Comparison of ENCODE assay signal across 8 mouse cellular contexts in the genomic region with DNA sequence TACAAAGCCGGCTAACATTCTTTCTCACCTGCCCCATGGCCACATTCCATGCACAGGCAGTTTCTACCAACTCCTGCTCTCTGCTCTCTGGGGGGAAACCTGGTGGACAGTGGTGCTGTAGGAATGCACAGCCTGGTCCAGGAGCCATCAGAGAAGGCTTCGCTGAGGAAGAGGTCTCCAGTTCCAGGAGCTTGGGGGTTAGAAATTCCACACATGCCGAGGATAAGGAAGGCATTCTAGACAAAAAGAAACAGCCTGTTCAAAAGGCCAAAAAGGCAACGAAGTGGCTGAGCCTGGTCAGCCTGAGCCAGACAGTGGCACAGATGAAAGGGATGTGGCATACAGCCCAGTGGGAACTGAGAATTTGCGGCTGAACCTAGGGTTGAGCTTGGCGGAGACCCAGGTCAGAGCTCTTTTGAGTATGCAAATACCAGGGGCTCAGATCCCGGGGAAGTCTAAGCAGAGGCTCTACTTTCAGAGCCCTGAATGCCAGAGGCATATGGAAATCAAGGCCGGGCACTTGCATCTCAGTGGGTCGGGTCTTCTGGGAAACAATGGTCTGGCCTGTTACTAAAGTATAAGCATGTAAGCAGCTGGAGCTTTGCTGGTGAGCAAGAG. TPM values are rescaled to one million over a fixed set of nuclear protein-coding genes. Genes with fewer than 3 reads are reported as not detected.
DNase-seq lines count a peak whose midpoint lies in the region; ATAC-seq and TF ChIP-seq lines count a peak whose summit lies in the region.

No protein-coding gene starts in this region.

- no peaks in the 10 kb centered on the region for H3K36me3 ChIP-seq in kidney, adult 2 months (ENCODE audit: control insufficient read depth, insufficient read depth, low read length)
- peaks cover 13% of the 10 kb centered on the region for H3K36me3 ChIP-seq in ES-E14 (ENCODE audit: control insufficient read depth, insufficient read depth, low read length, poor library complexity, severe bottlenecking)
- no peaks in the 10 kb centered on the region for H3K36me3 ChIP-seq in hindbrain, embryonic 14.5 days (replicated peaks; ENCODE audit: control insufficient read depth, insufficient read depth)
- H3K36me3 ChIP-seq in midbrain, postnatal 0 days (ENCODE audit: insufficient read depth, low read length) = no peaks in the 10 kb centered on the region

- DNase-seq in kidney, adult 2 months = peak; percentile 33
- DNase-seq in kidney, adult 11 months = no peak
- peak; percentile 33 for DNase-seq in ES-E14 (ENCODE audit: low read depth, low spot score)
- DNase-seq in embryo, embryonic 9.5 days (ENCODE audit: extremely low spot score) = peak; percentile 15
- DNase-seq in hindbrain, embryonic 14.5 days (ENCODE audit: low spot score) = peak; percentile 57
- peak; percentile 82 for DNase-seq in midbrain, postnatal 0 days (ENCODE audit: low spot score)
- no peak for DNase-seq in T-cell, adult 2 months (ENCODE audit: low spot score)
- DNase-seq in thymus, adult 18-20 months = no peak

- H3K9me3 ChIP-seq in ES-E14 (ENCODE audit: control insufficient read depth, insufficient read depth, low read depth, low read length) = no peaks in the 10 kb centered on the region
- no peaks in the 10 kb centered on the region for H3K9me3 ChIP-seq in hindbrain, embryonic 14.5 days (ENCODE audit: control insufficient read depth, low read length)
- H3K9me3 ChIP-seq in midbrain, postnatal 0 days (ENCODE audit: low read length) = no peaks in the 10 kb centered on the region

- H3K4me1 ChIP-seq in kidney, adult 2 months (ENCODE audit: control insufficient read depth, insufficient read depth, low read length) = no peaks in the 10 kb centered on the region
- peaks cover 0 to 5% of the 10 kb centered on the region in 2 experiments; a peak in 1 of 4 replicates for H3K4me1 ChIP-seq in ES-E14 (ENCODE audit: control insufficient read depth in 2 of 2, insufficient read depth in 2 of 2, low read length in 2 of 2, poor library complexity in 1 of 2)
- no peaks in the 10 kb centered on the region for H3K4me1 ChIP-seq in hindbrain, embryonic 14.5 days (replicated peaks; ENCODE audit: control insufficient read depth, insufficient read depth, low read length)
- H3K4me1 ChIP-seq in midbrain, postnatal 0 days (ENCODE audit: insufficient read depth, low read length) = no peaks in the 10 kb centered on the region

- 19% methylated on average over 9 of the region's 9 CpGs for WGBS in kidney, adult 2 months
- WGBS in hindbrain, embryonic 14.5 days = 13% methylated on average over 9 of the region's 9 CpGs
- WGBS in midbrain, postnatal 0 days = 14% methylated on average over 9 of the region's 9 CpGs

- no peak for TF ChIP-seq POLR2A in kidney, adult 2 months (IDR thresholded peaks at IDR 0.05; ENCODE audit: low read depth, low read length)

- in situ Hi-C loops in ES-E14 (cut with MboI; ENCODE audit: low sequenced_read_pairs in 2 of 2, unreplicated experiment in 2 of 2) = loop anchor here (10.0 to 25.0 kb wide), 2 partner anchors 225 to 228 kb away; a partner anchor contains a TSS

- ATAC-seq in hindbrain, embryonic 14.5 days (ENCODE audit: low FRiP score) = peak; percentile 81; the same call in 1 of the 2 replicates
- 0 out of 2 replicates have a peak, but pooled peaks have one; percentile 23 for ATAC-seq in midbrain, postnatal 0 days (ENCODE audit: low FRiP score)

- no peak overlapping the region for H3K27ac ChIP-seq in kidney, adult 2 months (ENCODE audit: insufficient read depth, low read depth, low read length)
- no peak overlapping the region for H3K27ac ChIP-seq in ES-E14 (ENCODE audit: insufficient read depth, low read depth, low read length, poor library complexity, severe bottlenecking)
- peak overlapping the region; percentile 32; the same call in 1 of the 2 replicates for H3K27ac ChIP-seq in hindbrain, embryonic 14.5 days
- H3K27ac ChIP-seq in midbrain, postnatal 0 days (ENCODE audit: low read depth, low read length) = no peak overlapping the region

- TF ChIP-seq CTCF in kidney, adult 2 months (conservative IDR thresholded peaks at IDR 0.05; ENCODE audit: insufficient read depth, insufficient read length, low read depth, low read length) = no peak
- no peak for TF ChIP-seq CTCF in midbrain, postnatal 0 days (IDR thresholded peaks at IDR 0.05)

- no peak overlapping the region for H3K4me2 ChIP-seq in hindbrain, embryonic 14.5 days (replicated peaks)
- H3K4me2 ChIP-seq in midbrain, postnatal 0 days (ENCODE audit: low read depth, low read length, poor library complexity, severe bottlenecking) = no peak overlapping the region

- H3K27me3 ChIP-seq in kidney, adult 2 months (replicated peaks; ENCODE audit: control insufficient read depth, insufficient read depth, low read length) = no peaks in the 10 kb centered on the region
- no peaks in the 10 kb centered on the region for H3K27me3 ChIP-seq in hindbrain, embryonic 14.5 days (ENCODE audit: control insufficient read depth, insufficient read depth, low read length)
- H3K27me3 ChIP-seq in midbrain, postnatal 0 days (ENCODE audit: insufficient read depth, low read length) = peaks cover 4% of the 10 kb centered on the region; the same call in 1 of the 2 replicates

- no peak overlapping the region for H3K4me3 ChIP-seq in kidney, adult 2 months (ENCODE audit: insufficient read depth, low read depth, low read length)
- H3K4me3 ChIP-seq in ES-E14 (ENCODE audit: insufficient read depth in 1 of 2, low read depth in 1 of 2, low read length in 2 of 2, poor library complexity in 1 of 2, severe bottlenecking in 1 of 2) = no peak overlapping the region
- H3K4me3 ChIP-seq in hindbrain, embryonic 14.5 days (replicated peaks; ENCODE audit: low read length) = no peak overlapping the region
- no peak overlapping the region for H3K4me3 ChIP-seq in midbrain, postnatal 0 days (ENCODE audit: low read depth, low read length)

- no peak overlapping the region for H3K9ac ChIP-seq in ES-E14 (ENCODE audit: insufficient read depth, low read depth, low read length, poor library complexity, severe bottlenecking)
- no peak overlapping the region for H3K9ac ChIP-seq in hindbrain, embryonic 14.5 days
- no peak overlapping the region for H3K9ac ChIP-seq in midbrain, postnatal 0 days (replicated peaks; ENCODE audit: low read length, poor library complexity, severe bottlenecking)

TF ChIP-seq in ES-E14, 5 proteins besides CTCF, POLR2A, EP300 and RAD21:
- TF ChIP-seq CHD2 (IDR thresholded peaks at IDR 0.05; ENCODE audit: low read depth, low read length) = no peak
- no peak for TF ChIP-seq MAFK (IDR thresholded peaks at IDR 0.05; ENCODE audit: insufficient read depth, low read depth, low read length)
- TF ChIP-seq HCFC1 (IDR thresholded peaks at IDR 0.05; ENCODE audit: borderline replicate concordance, insufficient read depth, low read length) = no peak
- no peak for TF ChIP-seq ZNF384 (IDR thresholded peaks at IDR 0.05; ENCODE audit: low read depth, low read length)
- no peak for TF ChIP-seq ZC3H11A (IDR thresholded peaks at IDR 0.05; ENCODE audit: borderline replicate concordance, low read depth, low read length)

RNA-seq across cellular contexts. Expression of a gene that starts 21.0 kb away (rescaled TPM):
- polyA plus RNA-seq in kidney, adult 2 months (2012; rRNA removed) = 46.0 and 49.5 TPM in 2 replicates
- 62.8 and 108 TPM in 2 replicates for total RNA-seq in ES-E14 (2012; rRNA removed)
- polyA plus RNA-seq in hindbrain, embryonic 14.5 days (2014; fragmentation: Nextera tagmentation; extraction: Ambion mirVana) = 84.0 and 84.3 TPM in 2 replicates
- total RNA-seq in midbrain, postnatal 0 days (2014; rRNA removed) = 61.9 and 64.5 TPM in 2 replicates
- 72.2 and 84.2 TPM in 2 replicates for polyA plus RNA-seq in midbrain, postnatal 0 days (2015; fragmentation: Nextera tagmentation; extraction: Ambion mirVana)

RNA-seq across cellular contexts. Expression of a gene that starts 31.8 kb away (rescaled TPM):
- polyA plus RNA-seq in kidney, adult 2 months (2012; rRNA removed) = 2.9 and 4.4 TPM in 2 replicates
- 29.3 and 60.8 TPM in 2 replicates for total RNA-seq in ES-E14 (2012; rRNA removed)
- 2.2 and 3.2 TPM in 2 replicates for polyA plus RNA-seq in hindbrain, embryonic 14.5 days (2014; fragmentation: Nextera tagmentation; extraction: Ambion mirVana)
- 11.7 and 13.7 TPM in 2 replicates for total RNA-seq in midbrain, postnatal 0 days (2014; rRNA removed)
- 8.7 and 9.6 TPM in 2 replicates for polyA plus RNA-seq in midbrain, postnatal 0 days (2015; fragmentation: Nextera tagmentation; extraction: Ambion mirVana)

Comparison
In these comparisons a context has a peak if more than half of its experiments do, and no peak if none do; other contexts are left out.
1. DNase-seq: peak in kidney, adult 2 months (single experiment), ES-E14 (single experiment), embryo, embryonic 9.5 days (single experiment), hindbrain, embryonic 14.5 days (single experiment) and midbrain, postnatal 0 days (single experiment); none in kidney, adult 11 months (single experiment), T-cell, adult 2 months (single experiment) and thymus, adult 18-20 months (0 of 2).